In the genomic region with DNA sequence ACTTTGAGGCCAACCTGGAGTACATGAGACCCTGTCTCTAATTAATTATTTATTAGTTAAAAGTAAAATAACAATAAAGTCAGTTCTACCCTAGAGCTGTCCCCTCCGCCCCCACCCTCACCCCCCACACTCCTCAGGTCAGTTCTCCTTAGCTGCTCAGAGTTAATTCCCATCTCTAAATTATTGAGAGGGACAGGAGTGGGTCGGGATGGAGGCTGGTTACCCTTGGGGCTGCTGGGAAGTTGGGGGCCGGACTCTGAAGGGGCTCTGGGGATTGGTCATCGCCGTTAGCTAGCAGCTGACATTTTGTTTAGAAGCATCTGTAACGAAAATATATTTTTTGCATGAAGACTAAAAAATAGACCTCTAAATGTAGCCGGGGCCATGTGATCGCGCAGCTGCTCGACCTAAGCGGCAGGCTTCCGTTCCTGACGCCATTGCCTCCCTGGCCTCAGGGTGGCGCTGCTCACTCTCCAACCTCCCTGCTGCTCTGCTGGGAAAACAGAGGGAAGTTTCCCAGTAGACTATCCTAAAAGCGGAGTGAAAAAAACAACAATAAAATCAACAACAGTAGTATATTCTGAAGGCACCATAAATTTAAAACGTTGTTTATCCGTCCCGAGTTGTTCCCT, we compare ENCODE assay signal across 8 mouse cellular contexts. TPM values are rescaled to one million over a fixed set of nuclear protein-coding genes. Genes with fewer than 3 reads are reported as not detected.
A peak's percentile ranks its signal among the peaks of the same experiment; 100 is the strongest.
DNase-seq lines count a peak whose midpoint lies in the region; ATAC-seq and TF ChIP-seq lines count a peak whose summit lies in the region.

No protein-coding gene starts in this region.

- no peaks in the 10 kb centered on the region for H3K4me1 ChIP-seq in MEL (ENCODE audit: control insufficient read depth in 1 of 2, insufficient read depth in 2 of 2, low read length in 2 of 2)
- H3K4me1 ChIP-seq in cerebellum, adult 2 months (ENCODE audit: control insufficient read depth, insufficient read depth, low read length) = peaks cover 18% of the 10 kb centered on the region
- no peaks in the 10 kb centered on the region for H3K4me1 ChIP-seq in forebrain, postnatal 0 days (ENCODE audit: insufficient read depth)
- peaks cover 14% of the 10 kb centered on the region for H3K4me1 ChIP-seq in lung, embryonic 15.5 days

- H3K4me2 ChIP-seq in forebrain, postnatal 0 days (ENCODE audit: low read depth) = peak overlapping the region; percentile 32
- peak overlapping the region; percentile 43 for H3K4me2 ChIP-seq in lung, embryonic 15.5 days

- peak overlapping the region; percentile 26; the same call in 1 of the 2 replicates for H3K9ac ChIP-seq in MEL (ENCODE audit: control insufficient read depth, low read depth, low read length, poor library complexity, severe bottlenecking)
- H3K9ac ChIP-seq in forebrain, postnatal 0 days = no peak overlapping the region
- no peak overlapping the region for H3K9ac ChIP-seq in lung, embryonic 15.5 days

- H3K79me2 ChIP-seq in MEL (ENCODE audit: control insufficient read depth, insufficient read depth, low read length, poor library complexity) = no peaks in the 10 kb centered on the region

- no peak for TF ChIP-seq EP300 in MEL (IDR thresholded peaks at IDR 0.05; ENCODE audit: low read depth in 1 of 2, low read length in 2 of 2)

- TF ChIP-seq POLR2A in MEL (IDR thresholded peaks at IDR 0.05; ENCODE audit: control insufficient read depth in 1 of 2, insufficient read depth in 1 of 2, low read depth in 1 of 2, low read length in 2 of 2, poor library complexity in 1 of 2) = no peak
- TF ChIP-seq POLR2A in cerebellum, adult 2 months (IDR thresholded peaks at IDR 0.05; ENCODE audit: borderline replicate concordance, insufficient read depth, low read length) = no peak

- H3K9me3 ChIP-seq in MEL (replicated peaks; ENCODE audit: insufficient read depth, low read length) = no peaks in the 10 kb centered on the region
- no peaks in the 10 kb centered on the region for H3K9me3 ChIP-seq in forebrain, postnatal 0 days (ENCODE audit: low read length)
- no peaks in the 10 kb centered on the region for H3K9me3 ChIP-seq in lung, embryonic 15.5 days

- H3K27me3 ChIP-seq in MEL (ENCODE audit: control insufficient read depth in 1 of 2, insufficient read depth in 2 of 2, low read length in 2 of 2) = peaks cover 0 to 5% of the 10 kb centered on the region in 2 experiments
- no peaks in the 10 kb centered on the region for H3K27me3 ChIP-seq in cerebellum, adult 2 months (ENCODE audit: control insufficient read depth, insufficient read depth, low read length)
- H3K27me3 ChIP-seq in forebrain, postnatal 0 days (ENCODE audit: insufficient read depth, low read length) = no peaks in the 10 kb centered on the region
- H3K27me3 ChIP-seq in lung, embryonic 15.5 days = no peaks in the 10 kb centered on the region

- H3K4me3 ChIP-seq in MEL (ENCODE audit: control insufficient read depth in 1 of 2, insufficient read depth in 1 of 2, low read depth in 2 of 2, low read length in 2 of 2) = peak overlapping the region in 1 of 2 experiments; percentile 29; a peak in 1 of 4 replicates
- peak overlapping the region; percentile 6 for H3K4me3 ChIP-seq in cerebellum, adult 2 months (replicated peaks; ENCODE audit: insufficient read depth, low read depth, low read length)
- H3K4me3 ChIP-seq in forebrain, postnatal 0 days (ENCODE audit: low read depth, low read length) = no peak overlapping the region
- no peak overlapping the region; the same call in 1 of the 2 replicates for H3K4me3 ChIP-seq in layer of hippocampus, adult 2 months
- peak overlapping the region; percentile 21 for H3K4me3 ChIP-seq in lung, embryonic 15.5 days

- 17% methylated on average over 18 of the region's 18 CpGs for WGBS in cerebellum, adult 2 months
- 17% methylated on average over 18 of the region's 18 CpGs for WGBS in forebrain, postnatal 0 days
- WGBS in lung, embryonic 15.5 days = 12% methylated on average over 18 of the region's 18 CpGs

- no peak overlapping the region for H3K27ac ChIP-seq in MEL (ENCODE audit: control insufficient read depth, low read depth, low read length)
- H3K27ac ChIP-seq in cerebellum, adult 2 months (ENCODE audit: insufficient read depth, low read length) = no peak overlapping the region
- H3K27ac ChIP-seq in forebrain, postnatal 0 days (ENCODE audit: low read depth, low read length) = no peak overlapping the region
- no peak overlapping the region for H3K27ac ChIP-seq in layer of hippocampus, adult 2 months
- no peak overlapping the region for H3K27ac ChIP-seq in lung, embryonic 15.5 days

- peak; percentile 84 for ATAC-seq in forebrain, postnatal 0 days
- ATAC-seq in lung, embryonic 15.5 days (ENCODE audit: borderline replicate concordance, extremely low read depth, low FRiP score, low TSS enrichment) = peak; percentile 49; the same call in 1 of the 2 replicates

- TF ChIP-seq RAD21 in MEL (IDR thresholded peaks at IDR 0.05; ENCODE audit: low read depth, low read length) = peak; percentile 88

- DNase-seq in MEL (ENCODE audit: low read depth, low spot score) = peak; percentile 62
- DNase-seq in cerebellum, adult 2 months = peak; percentile 48 to 70
- DNase-seq in forebrain, postnatal 0 days = peak; percentile 84
- peak; percentile 86 for DNase-seq in heart, postnatal 4 days
- DNase-seq in layer of hippocampus, adult 2 months (ENCODE audit: low spot score in 2 of 2) = peak; percentile 52 to 83
- peak; percentile 53 for DNase-seq in ovary, postnatal 14 days (ENCODE audit: low spot score)
- peak; percentile 48 for DNase-seq in urinary bladder, adult 2 months (ENCODE audit: low spot score)

- H3K36me3 ChIP-seq in MEL (ENCODE audit: control insufficient read depth in 1 of 2, insufficient read depth in 2 of 2, low read length in 2 of 2) = peaks cover 0 to 2% of the 10 kb centered on the region in 2 experiments; a peak in 1 of 4 replicates
- H3K36me3 ChIP-seq in forebrain, postnatal 0 days (ENCODE audit: insufficient read depth) = no peaks in the 10 kb centered on the region
- H3K36me3 ChIP-seq in lung, embryonic 15.5 days = no peaks in the 10 kb centered on the region

- peak; percentile 79 to 94 (median 94) for TF ChIP-seq CTCF in MEL (IDR thresholded peaks at IDR 0.05 in 2 of 3, conservative IDR thresholded peaks at IDR 0.05 in 1 of 3; ENCODE audit: control insufficient read depth in 1 of 3, insufficient read depth in 1 of 3, low read depth in 2 of 3, low read length in 3 of 3, poor library complexity in 1 of 3, severe bottlenecking in 1 of 3)
- TF ChIP-seq CTCF in cerebellum, adult 2 months (IDR thresholded peaks at IDR 0.05; ENCODE audit: borderline replicate concordance, insufficient read depth, low read depth, low read length) = peak; percentile 96
- TF ChIP-seq CTCF in forebrain, postnatal 0 days (IDR thresholded peaks at IDR 0.05; ENCODE audit: low read depth) = peak; percentile 88
- peak; percentile 96 for TF ChIP-seq CTCF in layer of hippocampus, adult 2 months (conservative IDR thresholded peaks at IDR 0.05)

TF ChIP-seq in MEL, 35 proteins besides CTCF, POLR2A, EP300 and RAD21:
- TF ChIP-seq NRF1 (IDR thresholded peaks at IDR 0.05; ENCODE audit: insufficient read depth, low read depth, low read length, poor library complexity, severe bottlenecking) (no peak), SMC3 (IDR thresholded peaks at IDR 0.05; ENCODE audit: low read depth, low read length) (peak; percentile 92), ZNF384 (IDR thresholded peaks at IDR 0.05; ENCODE audit: low read depth, low read length) (no peak), JUND (IDR thresholded peaks at IDR 0.05; ENCODE audit: low read depth, low read length) (no peak), UBTF (IDR thresholded peaks at IDR 0.05; ENCODE audit: borderline replicate concordance, insufficient read depth, low read depth, low read length) (no peak), MAX (IDR thresholded peaks at IDR 0.05; ENCODE audit: low read length) (peak; percentile 30; the same call in 1 of the 2 replicates), ETS1 (IDR thresholded peaks at IDR 0.05; ENCODE audit: low read depth, low read length) (no peak), HCFC1 (IDR thresholded peaks at IDR 0.05; ENCODE audit: low read depth, low read length) (no peak), TBP (IDR thresholded peaks at IDR 0.05; ENCODE audit: low read depth, low read length) (no peak), POLR2AphosphoS5 (IDR thresholded peaks at IDR 0.05; ENCODE audit: borderline replicate concordance, low read depth, low read length) (no peak), ZMIZ1 (IDR thresholded peaks at IDR 0.05; ENCODE audit: low read depth, low read length) (no peak), NELFE (IDR thresholded peaks at IDR 0.05; ENCODE audit: low read depth, low read length) (no peak), MXI1 (IDR thresholded peaks at IDR 0.05; ENCODE audit: low read depth, low read length) (no peak), BHLHE40 (IDR thresholded peaks at IDR 0.05; ENCODE audit: borderline replicate concordance, low read depth, low read length) (no peak), ZC3H11A (IDR thresholded peaks at IDR 0.05; ENCODE audit: low read depth, low read length) (peak; percentile 81), USF1 (IDR thresholded peaks at IDR 0.05; ENCODE audit: low read depth, low read length) (peak; percentile 77)

RNA-seq across cellular contexts. Expression of a gene that starts 26.8 kb away (rescaled TPM):
- 13.6 and 13.7 TPM in 2 replicates for total RNA-seq in MEL (2012; rRNA removed)
- polyA plus RNA-seq in MEL (2012; ENCODE audit: insufficient read depth in 1 of 2, insufficient read length in 2 of 2, low read depth in 1 of 2, low replicate concordance in 2 of 2, missing spikeins in 1 of 2) = 10 to 100 TPM in 1 of 2 experiments, not detected in 1; 32.0 TPM
- polyA plus RNA-seq in cerebellum, adult 2 months (2012; rRNA removed) = 22.0 and 25.3 TPM in 2 replicates
- total RNA-seq in forebrain, postnatal 0 days (2014; rRNA removed) = 66.8 and 88.0 TPM in 2 replicates
- 22.5 and 26.0 TPM in 2 replicates for polyA plus RNA-seq in forebrain, postnatal 0 days (2015; fragmentation: Nextera tagmentation; extraction: Ambion mirVana)
- 10 to 100 TPM; 24.7 to 27.2 TPM for total RNA-seq in heart, postnatal 4 days (2021)
- total RNA-seq in layer of hippocampus, adult 2 months (2021) = 10 to 100 TPM; 69.6 to 70.8 TPM
- polyA plus RNA-seq in lung, embryonic 15.5 days (2015; fragmentation: Nextera tagmentation; extraction: Ambion mirVana) = 16.5 and 17.1 TPM in 2 replicates
- 14.9 and 27.9 TPM in 2 replicates for polyA plus RNA-seq in urinary bladder, adult 2 months (2012; rRNA removed)

Comparison
In these comparisons a context has a peak if more than half of its experiments do, and no peak if none do; other contexts are left out.
1. H3K4me3 ChIP-seq: peak in cerebellum, adult 2 months (single experiment) and lung, embryonic 15.5 days (single experiment); none in forebrain, postnatal 0 days (single experiment) and layer of hippocampus, adult 2 months (single experiment).
2. Peak in every context shown above with its lines, with median percentiles within 50 percentile points of each other: DNase-seq and CTCF ChIP-seq.